Mouse (Mus musculus): Measurements from ENCODE around the gene Olfr1323. TPM values are rescaled to one million over a fixed set of nuclear protein-coding genes. Genes with fewer than 3 reads are reported as not detected.

Olfr1323 gene
- not detected in 2 replicates for total RNA-seq (2014; fragmentation: Nextera tagmentation)
- total RNA-seq (2017): not detected in 2 replicates

GRCm38 (mm10) chrX:50019259-50019658 lies at the start of gene Olfr1323:
Olfr1323 (minus strand) TSS chrX:50019359.
- no peak for ATAC-seq (replicated peaks; ENCODE audit: poor library complexity, severe bottlenecking)

- no peak for ATAC-seq (replicated peaks; ENCODE audit: poor library complexity, severe bottlenecking)
Observed at GRCm38 (mm10) chrX:50012242-50012641, 6.9 kb downstream of the Olfr1323 start.

Other genes starting within 250 kb of the Olfr1323 start
- not detected in 2 replicates for gene Igsf1, start 221.6 kb downstream of the Olfr1323 start, total RNA-seq (2014; fragmentation: Nextera tagmentation)
- gene Igsf1, start 221.6 kb downstream of the Olfr1323 start, total RNA-seq (2017): not detected in 2 replicates
- gene Olfr1322, start 127.9 kb downstream of the Olfr1323 start, total RNA-seq (2014; fragmentation: Nextera tagmentation): not detected in 2 replicates
- gene Olfr1322, start 127.9 kb downstream of the Olfr1323 start, total RNA-seq (2017): not detected in 2 replicates